Mouse (Mus musculus): Measurements from ENCODE around the gene Stk16. TPM values are rescaled to one million over a fixed set of nuclear protein-coding genes. Genes with fewer than 3 reads are reported as not detected.
A peak's percentile ranks its signal among the peaks of the same experiment; 100 is the strongest.

Gene Stk16
- total RNA-seq, 2 experiments from 2014 or later = 94.9 to 125 TPM

- DNase-seq = peak; percentile 93 to 94
Observed at GRCm38 (mm10) chr1:75236117-75237050, 25.7 kb downstream of the Stk16 start, which contains the start of gene Dnajb2. Gene Dnajb2 (plus strand): TSS chr1:75236406.

- no peak for DNase-seq
Observed at GRCm38 (mm10) chr1:75239591-75239990, 29.0 kb downstream of the Stk16 start.

GRCm38 (mm10) chr1:75243411-75243810, 32.8 kb downstream of the Stk16 start:
- no peak for DNase-seq

GRCm38 (mm10) chr1:75244175-75244826, 33.7 kb downstream of the Stk16 start:
- no peak for DNase-seq

- peak; percentile 31 to 51 for DNase-seq
Observed at GRCm38 (mm10) chr1:75244836-75245235, 34.2 kb downstream of the Stk16 start.

GRCm38 (mm10) chr1:75247071-75247930, 36.7 kb downstream of the Stk16 start:
- DNase-seq = peak in 1 of 2 experiments; percentile 20

- peak; percentile 84 for DNase-seq
Observed at GRCm38 (mm10) chr1:75248041-75248772, 37.6 kb downstream of the Stk16 start.

- no peak for DNase-seq
Observed at GRCm38 (mm10) chr1:75250498-75250897, 39.9 kb downstream of the Stk16 start.

- peak; percentile 85 to 88 for DNase-seq
Observed at GRCm38 (mm10) chr1:75251112-75251970, 40.7 kb downstream of the Stk16 start.

- no peak for DNase-seq
Observed at GRCm38 (mm10) chr1:75252308-75252707, 41.7 kb downstream of the Stk16 start.

GRCm38 (mm10) chr1:75253029-75253428, 42.4 kb downstream of the Stk16 start:
- no peak for DNase-seq

GRCm38 (mm10) chr1:75253849-75254624, 43.4 kb downstream of the Stk16 start:
- DNase-seq = peak; percentile 81 to 82

- DNase-seq = no peak
Observed at GRCm38 (mm10) chr1:75254625-75255013, 44.0 kb downstream of the Stk16 start.

- no peak for DNase-seq
Observed at GRCm38 (mm10) chr1:75255516-75256046, 44.9 kb downstream of the Stk16 start.

GRCm38 (mm10) chr1:75261278-75261677, 50.6 kb downstream of the Stk16 start:
- no peak for DNase-seq

- DNase-seq = peak; percentile 81
Observed at GRCm38 (mm10) chr1:75262969-75263951, 52.6 kb downstream of the Stk16 start.

- DNase-seq = no peak
Observed at GRCm38 (mm10) chr1:75264091-75264880, 53.6 kb downstream of the Stk16 start, which contains the start of gene Ptprn. Gene Ptprn (minus strand): TSS chr1:75264502.

All from adrenal gland, postnatal 36 days (tissue).